In genomic region chr2:181759041-181759440, GRCm38 (mm10) we compare ENCODE assay signal across 8 mouse cellular contexts. TPM values are rescaled to one million over a fixed set of nuclear protein-coding genes. Genes with fewer than 3 reads are reported as not detected.
DNase-seq lines count a peak whose midpoint lies in the region; ATAC-seq lines count a peak whose summit lies in the region.
"Had no signal": no experiment of that assay in that cellular context is flagged by ENCODE, and none has a peak within 500 bp of the region (broad histone marks: within the 10 kb centered on the region; RNA-seq: fewer than 3 reads in every experiment).

No protein-coding gene starts in this region.

- H3K27ac ChIP-seq in forebrain, embryonic 13.5 days, result peak overlapping the region; percentile 64
- no peak overlapping the region for H3K27ac ChIP-seq in limb, embryonic 10.5 days
- H3K27ac ChIP-seq: liver, embryonic 14.5 days had no signal

- no peaks in the 10 kb centered on the region for H3K9me3 ChIP-seq in forebrain, embryonic 13.5 days (replicated peaks)
- H3K9me3 ChIP-seq in limb, embryonic 10.5 days (replicated peaks), result no peaks in the 10 kb centered on the region

- H3K9ac ChIP-seq in forebrain, embryonic 13.5 days, result no peak overlapping the region
- H3K9ac ChIP-seq: liver, embryonic 14.5 days had no signal

- WGBS in forebrain, embryonic 13.5 days, result 14% methylated on average over 4 of the region's 4 CpGs
- 51% methylated on average over 4 of the region's 4 CpGs for WGBS in limb, embryonic 10.5 days

- H3K27me3 ChIP-seq in forebrain, embryonic 13.5 days, result no peaks in the 10 kb centered on the region
- H3K27me3 ChIP-seq in limb, embryonic 10.5 days (ENCODE audit: low read depth, poor library complexity, severe bottlenecking), result peaks cover 11% of the 10 kb centered on the region; the same call in 1 of the 2 replicates

- no peaks in the 10 kb centered on the region for H3K36me3 ChIP-seq in forebrain, embryonic 13.5 days (ENCODE audit: poor library complexity, severe bottlenecking)
- no peaks in the 10 kb centered on the region for H3K36me3 ChIP-seq in limb, embryonic 10.5 days

- peak; percentile 48 for ATAC-seq in forebrain, embryonic 13.5 days

- peak; percentile 95 for DNase-seq in cerebellum, adult 9-11 months
- DNase-seq in left cerebral cortex, postnatal 10 days (ENCODE audit: extremely low spot score in 1 of 2, low spot score in 2 of 2), result peak; percentile 61 to 62
- DNase-seq in right cerebral cortex, adult 18-20 months, result peak; percentile 56
- DNase-seq in c-Kit-positive CD71-positive TER-119-positive erythroid progenitor cells, embryonic 14.5 days (ENCODE audit: low spot score), result no peak
- DNase-seq in limb, embryonic 10.5 days (ENCODE audit: low spot score), result no peak
- no peak for DNase-seq in urinary bladder, adult 2 months (ENCODE audit: low spot score)

- no peak overlapping the region for H3K4me3 ChIP-seq in forebrain, embryonic 13.5 days
- H3K4me3 ChIP-seq in limb, embryonic 10.5 days, result no peak overlapping the region

- intact Hi-C loops in left cerebral cortex, postnatal 10 days (cut with DNase I), result no loop called here

- H3K4me2 ChIP-seq in forebrain, embryonic 13.5 days, result 0 out of 2 replicates have a peak overlapping the region, but pooled peaks have one; percentile 0

- H3K4me1 ChIP-seq in forebrain, embryonic 13.5 days, result peaks cover 40% of the 10 kb centered on the region
- H3K4me1 ChIP-seq in limb, embryonic 10.5 days, result peaks cover 9% of the 10 kb centered on the region; the same call in 1 of the 2 replicates

RNA-seq across cellular contexts. Expression of gene Myt1, which starts 4.1 kb away (rescaled TPM):
- 39.9 and 40.9 TPM in 2 replicates for polyA plus RNA-seq in forebrain, embryonic 13.5 days (2015; fragmentation: Nextera tagmentation; extraction: Ambion mirVana)
- total RNA-seq in left cerebral cortex, postnatal 10 days (2021), result 10 to 100 TPM; 24.3 to 27.7 TPM
- 0.18 TPM in 1 of 2 replicates, not detected in the other for polyA plus RNA-seq in limb, embryonic 10.5 days (2016; fragmentation: Nextera tagmentation; extraction: Ambion mirVana)
- polyA plus RNA-seq in urinary bladder, adult 2 months (2012; rRNA removed), result 0.03 and 0.06 TPM in 2 replicates

RNA-seq across cellular contexts. Expression of gene Oprl1, which starts 44.2 kb away (rescaled TPM):
- 33.5 and 48.2 TPM in 2 replicates for polyA plus RNA-seq in forebrain, embryonic 13.5 days (2015; fragmentation: Nextera tagmentation; extraction: Ambion mirVana)
- total RNA-seq in left cerebral cortex, postnatal 10 days (2021), result 10 to 100 TPM; 75.4 to 82.2 TPM
- 0.33 and 0.65 TPM in 2 replicates for polyA plus RNA-seq in limb, embryonic 10.5 days (2016; fragmentation: Nextera tagmentation; extraction: Ambion mirVana)
- polyA plus RNA-seq in urinary bladder, adult 2 months (2012; rRNA removed), result 0.18 and 0.24 TPM in 2 replicates

Comparison
In these comparisons a context has a peak if more than half of its experiments do, and no peak if none do; other contexts are left out.
1. DNase-seq: peak in cerebellum, adult 9-11 months (single experiment), left cerebral cortex, postnatal 10 days (2 of 2) and right cerebral cortex, adult 18-20 months (single experiment); none in c-Kit-positive CD71-positive TER-119-positive erythroid progenitor cells, embryonic 14.5 days (single experiment), limb, embryonic 10.5 days (single experiment) and urinary bladder, adult 2 months (single experiment).
2. RNA of gene Myt1, which starts 4.1 kb away (polyA plus RNA-seq): 39.9 to 40.9 TPM in forebrain, embryonic 13.5 days; 0.03 to 0.06 TPM in urinary bladder, adult 2 months and 0.18 TPM in limb, embryonic 10.5 days; every median in the first group is over 10 times any median in the second.
3. RNA of gene Oprl1, which starts 44.2 kb away (polyA plus RNA-seq): 33.5 to 48.2 TPM in forebrain, embryonic 13.5 days; 0.33 to 0.65 TPM in limb, embryonic 10.5 days and 0.18 to 0.24 TPM in urinary bladder, adult 2 months; every median in the first group is over 10 times any median in the second.